Mouse (Mus musculus): ENCODE results near the gene Pmp22.

GRCm38 (mm10) chr11:63162806-63163205 lies 34.0 kb downstream of the Pmp22 start:
- TF ChIP-seq CTCF (IDR thresholded peaks at IDR 0.05; ENCODE audit: extremely low read depth, insufficient read depth, insufficient read length, insufficient replicate concordance) (no peak), POLR2A (IDR thresholded peaks at IDR 0.05; ENCODE audit: low read depth, low read length) (no peak)
